Mouse (Mus musculus): Measurements from ENCODE around the gene Zbtb16.

DNA sequence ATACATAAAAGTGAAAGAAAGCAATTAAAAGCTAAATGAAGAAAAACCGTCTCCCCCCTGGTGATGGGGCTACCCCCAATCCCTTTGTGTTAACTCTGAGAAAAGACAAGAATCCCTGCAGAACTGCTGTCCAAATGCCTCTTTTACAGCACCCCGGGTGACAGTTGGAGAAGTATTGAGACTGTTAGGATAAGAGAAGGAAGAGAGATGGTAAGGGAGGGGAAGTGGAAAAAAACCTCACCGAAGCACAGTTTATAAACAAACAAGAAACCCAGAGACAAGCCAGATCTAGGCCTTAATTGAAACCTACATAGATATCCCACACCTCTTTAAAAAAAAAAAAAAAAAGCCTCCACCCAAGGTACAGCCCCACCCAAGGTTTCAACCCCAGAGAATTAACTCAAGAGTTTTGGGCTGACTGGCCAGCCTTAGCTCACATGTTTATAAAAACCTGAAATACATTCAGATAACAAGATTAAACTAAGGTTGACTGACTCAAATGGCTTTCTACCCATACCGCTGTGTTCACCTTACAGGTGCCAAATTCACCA is 42.3 kb downstream of the Zbtb16 start:
- TF ChIP-seq CTCF (IDR thresholded peaks at IDR 0.05; ENCODE audit: low read depth) (no peak), EP300 (IDR thresholded peaks at IDR 0.05; ENCODE audit: low read depth) (no peak)
